Mouse (Mus musculus) CH12.LX (cell line): ENCODE data around the gene Atxn10. TPM values are rescaled to one million over a fixed set of nuclear protein-coding genes. Genes with fewer than 3 reads are reported as not detected.

ENCODE experiments used
- DNase-seq: peaks from one replicate; pipeline ENCODE4 v3.0.0-alpha.2; 2013; ENCODE audit errors: extremely low read depth
- H3K27ac ChIP-seq: 2 replicates; pipeline ENCODE4 v1.5.1; 2012; ENCODE audit warnings: low read depth, mild to moderate bottlenecking, control low read depth, moderate library complexity; ENCODE audit not compliant: insufficient read depth
- H3K27me3 ChIP-seq: replicated peaks from 2 replicates; pipeline ENCODE3; 2012; ENCODE audit warnings: inconsistent platforms
- H3K36me3 ChIP-seq, 2 experiments: replicated peaks in 1 of 2; 2 replicates each; pipeline versions ENCODE3 to v1.6.1; 2012; ENCODE audit warnings: inconsistent platforms in 1 of 2, low read length in 1 of 2, mild to moderate bottlenecking in 1 of 2, mixed read lengths in 1 of 2, moderate library complexity in 1 of 2; ENCODE audit not compliant: control insufficient read depth in 1 of 2, insufficient read depth in 1 of 2
- H3K4me1 ChIP-seq, 2 experiments: 2 replicates each; pipeline ENCODE4 v1.6.1; 2012; ENCODE audit warnings: inconsistent platforms in 1 of 2, moderate library complexity in 1 of 2; ENCODE audit not compliant: insufficient read depth in 2 of 2, control insufficient read depth in 1 of 2
- H3K4me2 ChIP-seq: 2 replicates; pipeline ENCODE4 v1.6.1; 2012; ENCODE audit warnings: low read depth, mild to moderate bottlenecking, control low read depth; ENCODE audit not compliant: poor library complexity, insufficient read depth, severe bottlenecking
- H3K4me3 ChIP-seq, 3 experiments: fragments of 150-350 bp in 1 of 3; sonication (generic) in 1 of 3; replicated peaks in 1 of 3; 2 replicates each; pipeline versions ENCODE3 to v1.5.1; 2011 to 2012; ENCODE audit warnings: low read depth in 2 of 3, low read length in 2 of 3, mild to moderate bottlenecking in 2 of 3, moderate library complexity in 2 of 3, control low read depth in 1 of 3, improper control_type of control experiment in 1 of 3, inconsistent platforms in 1 of 3, mixed read lengths in 1 of 3; ENCODE audit not compliant: poor library complexity in 1 of 3
- H3K79me2 ChIP-seq: replicated peaks from 2 replicates; pipeline ENCODE4 v1.6.1; 2012; ENCODE audit warnings: mild to moderate bottlenecking, moderate library complexity; ENCODE audit not compliant: control insufficient read depth, poor library complexity, insufficient read depth, severe bottlenecking; ENCODE audit errors: extremely low read depth
- H3K9ac ChIP-seq: 2 replicates; pipeline ENCODE4 v1.6.1; 2012; ENCODE audit warnings: low read depth, mild to moderate bottlenecking, control low read depth, moderate library complexity; ENCODE audit not compliant: insufficient read depth
- H3K9me3 ChIP-seq: replicated peaks from 2 replicates; pipeline ENCODE3; 2012; ENCODE audit warnings: low read length, inconsistent platforms, mixed read lengths
- CHD1 ChIP-seq: IDR thresholded peaks from 2 replicates; pipeline ENCODE4 v1.6.1; 2012; ENCODE audit warnings: low read depth, low read length, improper control_type of control experiment, inconsistent platforms
- CTCF ChIP-seq, 2 experiments: IDR thresholded peaks in 1 of 2; conservative IDR thresholded peaks in 1 of 2; 2 replicates each; pipeline ENCODE4 v1.5.1; 2011 to 2012; ENCODE audit warnings: low read depth in 2 of 2, low read length in 2 of 2, improper control_type of control experiment in 1 of 2, inconsistent platforms in 1 of 2, mild to moderate bottlenecking in 1 of 2, moderate library complexity in 1 of 2
- E2F4 ChIP-seq: IDR thresholded peaks from 2 replicates; pipeline ENCODE4 v1.6.1; 2011; ENCODE audit warnings: low read depth, low read length, improper control_type of control experiment; ENCODE audit not compliant: insufficient replicate concordance
- ETS1 ChIP-seq: conservative IDR thresholded peaks from 2 replicates; pipeline ENCODE4 v1.6.1; 2012; ENCODE audit warnings: low read depth, mild to moderate bottlenecking, inconsistent platforms, low read length, improper control_type of control experiment, moderate library complexity
- HCFC1 ChIP-seq: IDR thresholded peaks from 2 replicates; pipeline ENCODE4 v1.6.1; 2012; ENCODE audit warnings: low read depth, mild to moderate bottlenecking, inconsistent platforms, low read length, improper control_type of control experiment
- KAT2A ChIP-seq: IDR thresholded peaks from 2 replicates; pipeline ENCODE4 v1.6.1; 2012; ENCODE audit warnings: low read length, improper control_type of control experiment, inconsistent platforms; ENCODE audit not compliant: insufficient replicate concordance
- MAFK ChIP-seq: IDR thresholded peaks from 2 replicates; pipeline ENCODE4 v1.6.1; 2011; ENCODE audit warnings: low read length, improper control_type of control experiment; ENCODE audit not compliant: insufficient replicate concordance
- MAX ChIP-seq: IDR thresholded peaks from 2 replicates; pipeline ENCODE4 v1.6.1; 2011; ENCODE audit warnings: low read length, improper control_type of control experiment
- MAZ ChIP-seq: IDR thresholded peaks from 2 replicates; pipeline ENCODE4 v1.6.1; 2012; ENCODE audit warnings: low read depth, mild to moderate bottlenecking, inconsistent platforms, low read length, improper control_type of control experiment, moderate library complexity
- MYC ChIP-seq: IDR thresholded peaks from 2 replicates; pipeline ENCODE4 v1.6.1; 2011; ENCODE audit warnings: low read depth, mild to moderate bottlenecking, improper control_type of control experiment, low read length
- RAD21 ChIP-seq: IDR thresholded peaks from 2 replicates; pipeline ENCODE4 v1.6.1; 2011; ENCODE audit warnings: low read depth, mild to moderate bottlenecking, low read length, improper control_type of control experiment, moderate library complexity
- SMC3 ChIP-seq: IDR thresholded peaks from 2 replicates; pipeline ENCODE4 v1.6.1; 2011; ENCODE audit warnings: low read depth, low read length, improper control_type of control experiment
- TCF12 ChIP-seq: IDR thresholded peaks from 2 replicates; pipeline ENCODE4 v1.6.1; 2014; ENCODE audit warnings: low read depth, mild to moderate bottlenecking, inconsistent platforms, low read length, improper control_type of control experiment
- USF1 ChIP-seq: IDR thresholded peaks from 2 replicates; pipeline ENCODE4 v1.6.1; 2014; ENCODE audit warnings: low read depth, mild to moderate bottlenecking, inconsistent platforms, low read length, improper control_type of control experiment
- ZC3H11A ChIP-seq: IDR thresholded peaks from 2 replicates; pipeline ENCODE4 v1.6.1; 2012; ENCODE audit warnings: low read depth, mild to moderate bottlenecking, inconsistent platforms, low read length, improper control_type of control experiment
- ZMIZ1 ChIP-seq: IDR thresholded peaks from 2 replicates; pipeline ENCODE4 v1.6.1; 2012; ENCODE audit warnings: low read depth, mild to moderate bottlenecking, inconsistent platforms, low read length, improper control_type of control experiment
- ZNF384 ChIP-seq: IDR thresholded peaks from 2 replicates; pipeline ENCODE4 v1.6.1; 2012; ENCODE audit warnings: low read depth, low read length, improper control_type of control experiment, inconsistent platforms
- dilution Hi-C: fragments of 300-500 bp; cut with MboI; formaldehyde crosslinking; loops from 2 replicates; pipeline ENCODE4 v1.14.3; 2020; ENCODE audit warnings: low sequenced_read_pairs; ENCODE audit not compliant: extremely low pct_unique_long_range_greater_than_20kb, extremely low pct_ligation_motif_present
- in situ Hi-C: fragments of 300-500 bp; cut with MboI; formaldehyde crosslinking; loops from 3 replicates; pipeline ENCODE4 v1.14.3; 2019; ENCODE audit warnings: low sequenced_read_pairs, low pct_ligation_motif_present, low pct_unique_long_range_greater_than_20kb, mixed read lengths
- polyA plus RNA-seq: library from polyadenylated mRNA; unstranded; fragments of >175 nt; gene quantifications from 2 replicates; pipeline ENCODE4 v1.2.1, GENCODE M21; 2012; ENCODE audit warnings: low read depth; ENCODE audit not compliant: insufficient read length
- total RNA-seq, 2 experiments: library from RNA; depleted of rRNA; stranded (reverse); fragments of 300-350 nt in 1 of 2; fragments of >200 nt in 1 of 2; gene quantifications; 2 replicates each; pipeline ENCODE4 v1.2.3; 2012 to 2014

Gene Atxn10
- total RNA-seq (2012; rRNA removed), result 71.4 and 81.7 TPM in 2 replicates
- 92.3 and 101 TPM in 2 replicates for total RNA-seq (2014; rRNA removed)
- polyA plus RNA-seq, result 151 and 170 TPM in 2 replicates

DNA sequence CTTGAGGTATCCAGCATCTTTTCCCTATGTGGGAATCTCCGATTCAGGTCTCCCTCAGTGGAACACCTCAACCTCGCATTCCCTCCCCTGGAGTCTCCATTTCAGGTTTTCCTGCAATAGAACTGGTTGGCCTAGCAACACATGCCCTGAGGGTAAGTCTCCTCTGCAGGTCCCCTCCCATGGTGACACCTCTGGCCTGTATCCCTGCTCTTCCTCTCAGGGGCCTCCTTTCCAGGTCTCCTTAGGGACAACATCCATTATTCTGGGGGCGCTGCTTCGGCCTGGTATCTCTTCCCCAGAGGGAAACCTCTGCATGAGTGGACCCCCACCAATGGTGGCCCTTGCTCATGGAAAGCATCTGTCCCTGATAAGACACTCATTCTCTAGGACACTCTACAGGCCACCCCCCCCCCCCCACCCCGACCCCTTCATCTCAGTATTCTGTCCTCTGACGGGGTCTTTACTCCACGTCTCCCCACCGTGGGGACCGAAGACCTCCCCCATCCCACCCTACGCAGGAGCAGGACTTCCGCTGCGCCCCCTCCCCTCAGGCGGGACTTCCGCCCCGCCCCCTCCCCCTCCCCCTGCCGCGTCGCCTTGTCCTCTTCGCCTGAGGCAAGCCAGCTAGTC lies at the start of gene Atxn10:
TSS of gene Atxn10 (plus strand) at position 575 of the 630 bp plus-strand sequence.
- Histone ChIP-seq H3K79me2 (peaks cover 38% of the 10 kb centered on the region), H3K4me3 (peak within 1 kb of the TSS; percentile 84 to 98 (median 94)), H3K4me1 (peaks cover 4 to 41% of the 10 kb centered on the region in 2 experiments; a peak in 3 of 4 replicates), H3K27ac (peak within 1 kb of the TSS; percentile 88), H3K9ac (peak within 1 kb of the TSS; percentile 93), H3K9me3 (no peaks in the 10 kb centered on the region), H3K36me3 (peaks cover 0 to 11% of the 10 kb centered on the region in 2 experiments), H3K27me3 (no peaks in the 10 kb centered on the region), H3K4me2 (peak within 1 kb of the TSS; percentile 66)
- in situ Hi-C loops, result no loop called here
- DNase-seq, result no peak
- dilution Hi-C loops, result no loop called here
- TF ChIP-seq MAFK (no peak), MAZ (0 out of 2 replicates have a peak, but pooled peaks have one; percentile 57)

DNA sequence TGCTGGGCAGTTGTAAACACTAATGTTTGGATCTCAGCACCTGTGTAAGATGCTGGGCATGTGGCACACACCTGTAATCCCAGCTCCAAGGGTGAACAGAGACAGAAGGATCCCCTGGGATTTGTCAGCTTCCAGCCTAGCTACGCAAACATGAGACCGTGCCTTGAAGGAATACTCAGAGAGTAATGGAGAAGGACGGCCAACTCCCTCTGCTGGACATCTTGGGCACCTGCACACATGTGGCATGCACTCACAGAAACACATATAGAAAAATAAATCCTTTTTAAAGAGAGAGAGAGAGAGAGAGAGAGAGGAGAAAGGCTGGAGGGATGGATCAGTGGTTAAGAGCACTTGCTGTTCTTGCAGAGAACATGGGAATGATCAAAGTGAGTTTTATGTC lies 41.4 kb upstream of the Atxn10 start:
- H3K79me2 ChIP-seq, result no peaks in the 10 kb centered on the region
- peaks cover 15% of the 10 kb centered on the region for H3K27me3 ChIP-seq

DNA sequence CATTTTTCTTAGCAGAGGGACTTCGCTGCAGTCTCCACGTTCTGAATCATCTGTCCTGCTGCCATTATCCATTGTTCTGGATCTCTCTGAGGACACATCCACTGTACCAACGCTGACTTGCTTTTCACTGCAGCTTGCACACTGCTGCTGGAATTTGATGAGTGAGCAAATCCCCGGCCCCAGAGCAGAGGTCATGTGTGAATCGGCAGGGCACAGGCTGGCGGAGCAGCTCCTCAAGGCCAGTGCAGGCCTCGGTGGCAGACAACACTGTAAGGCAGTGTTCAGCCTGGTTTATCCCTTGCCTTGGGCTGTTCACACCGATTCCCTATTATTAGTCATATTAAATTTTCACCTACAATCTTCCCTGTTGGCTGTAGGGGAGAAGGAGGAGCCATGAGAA lies 40.5 kb upstream of the Atxn10 start:
- Histone ChIP-seq H3K79me2 (no peaks in the 10 kb centered on the region), H3K4me2 (no peak overlapping the region), H3K9me3 (no peaks in the 10 kb centered on the region), H3K9ac (no peak overlapping the region), H3K27ac (no peak overlapping the region), H3K4me3 (no peak overlapping the region), H3K27me3 (peaks cover 15% of the 10 kb centered on the region), H3K36me3 (no peaks in the 10 kb centered on the region), H3K4me1 (0 out of 4 replicates have a peak, but pooled peaks cover 0 to 3% of the 10 kb centered on the region in 2 experiments)
- DNase-seq, result no peak
- dilution Hi-C loops (no loop called here), in situ Hi-C loops (no loop called here)
- TF ChIP-seq HCFC1, result no peak
- TF ChIP-seq USF1, result no peak
- TF ChIP-seq CHD1, result no peak
- TF ChIP-seq MYC, result no peak
- TF ChIP-seq TCF12, result no peak
- TF ChIP-seq E2F4, result no peak
- no peak for TF ChIP-seq ZNF384
- no peak for TF ChIP-seq MAX
- TF ChIP-seq CTCF (conservative IDR thresholded peaks at IDR 0.05 in 1 of 2, IDR thresholded peaks at IDR 0.05 in 1 of 2; ENCODE audit: low read depth in 2 of 2, low read length in 2 of 2), result no peak
- TF ChIP-seq RAD21, result no peak
- no peak for TF ChIP-seq ZMIZ1
- no peak for TF ChIP-seq ZC3H11A
- no peak for TF ChIP-seq KAT2A
- no peak for TF ChIP-seq ETS1
- TF ChIP-seq, all 38 proteins: peak for 0

More for the DNA sequence above, 41.4 kb upstream of the Atxn10 start:
- no peak overlapping the region for H3K27ac ChIP-seq
- DNase-seq, result peak; percentile 2
- H3K4me1 ChIP-seq, result 0 out of 4 replicates have a peak, but pooled peaks cover 0 to 3% of the 10 kb centered on the region in 2 experiments
- in situ Hi-C loops, result no loop called here
- no peak overlapping the region for H3K4me3 ChIP-seq
- no peak overlapping the region for H3K9ac ChIP-seq
- TF ChIP-seq TCF12 (no peak), CTCF (conservative IDR thresholded peaks at IDR 0.05 in 1 of 2, IDR thresholded peaks at IDR 0.05 in 1 of 2; ENCODE audit: low read depth in 2 of 2, low read length in 2 of 2) (peak in 1 of 2 experiments; percentile 41; a peak in 2 of 4 replicates), SMC3 (peak; percentile 7; the same call in 1 of the 2 replicates)
- TF ChIP-seq, all 38 proteins: peak for 2
- Histone ChIP-seq H3K9me3 (no peaks in the 10 kb centered on the region), H3K36me3 (no peaks in the 10 kb centered on the region), H3K4me2 (no peak overlapping the region)
- dilution Hi-C loops, result no loop called here
